Mouse (Mus musculus): Measurements from ENCODE around the gene Mlst8. TPM values are rescaled to one million over a fixed set of nuclear protein-coding genes. Genes with fewer than 3 reads are reported as not detected.
A peak's percentile ranks its signal among the peaks of the same experiment; 100 is the strongest.

Mlst8 gene
- 20.9 and 21.7 TPM in 2 replicates for polyA plus RNA-seq (2012; rRNA removed)

DNA sequence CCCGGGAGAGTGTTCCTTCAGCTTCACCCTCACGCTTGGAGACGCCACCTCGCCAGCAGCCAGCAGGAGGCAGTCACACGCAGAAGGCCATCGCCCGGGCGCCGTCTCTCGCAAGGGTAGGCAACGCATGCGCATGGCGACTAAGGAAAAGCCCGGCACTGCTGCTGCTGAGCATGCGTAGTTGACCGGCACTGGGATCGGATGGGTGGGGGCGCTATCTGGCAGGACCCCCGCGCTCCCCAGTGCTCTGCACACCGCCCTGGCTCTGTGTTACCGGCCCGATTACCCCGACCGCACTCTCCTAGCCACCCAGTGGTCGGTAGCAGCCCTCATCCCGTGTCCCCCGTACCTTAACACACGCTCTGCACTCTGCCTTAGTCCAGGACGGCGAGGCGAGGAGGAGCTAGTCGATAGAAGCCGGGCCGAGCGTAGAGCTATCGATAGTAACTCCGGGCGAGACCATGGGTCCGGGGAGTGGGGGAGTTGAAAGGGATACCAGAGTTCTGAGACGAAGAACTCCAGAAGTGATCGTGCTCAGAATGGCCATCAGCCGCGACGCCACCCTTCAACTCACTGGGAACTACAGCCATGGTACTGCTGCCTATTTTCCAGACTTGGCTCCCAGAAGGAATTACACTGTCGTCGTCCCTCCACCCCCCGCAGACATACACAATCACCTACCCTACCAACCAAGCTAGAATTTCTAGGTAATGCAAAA is at the start of gene Mlst8:
TSS of gene Mlst8 (minus strand) at position 416 of the 718 bp plus-strand sequence.
- DNase-seq (ENCODE audit: low spot score) = peak; percentile 95

DNA sequence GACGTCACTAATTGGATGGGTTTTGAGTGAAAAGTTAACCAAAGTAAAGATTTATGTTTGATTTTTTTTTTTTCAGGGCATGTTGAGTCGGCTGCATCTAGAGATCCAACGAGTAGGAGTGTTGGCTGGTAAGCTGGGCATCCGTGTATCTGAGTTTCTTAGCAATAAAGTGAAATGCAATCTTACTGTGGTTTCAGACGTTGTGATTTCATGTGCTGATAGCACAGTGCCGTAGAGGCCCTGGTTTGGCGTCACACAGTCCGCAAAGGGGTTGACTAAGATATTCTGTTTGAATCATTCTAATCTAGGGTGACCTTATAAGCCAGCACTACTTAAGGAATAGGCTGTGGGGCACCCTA is 49.7 kb upstream of the Mlst8 start:
- no peak for DNase-seq (ENCODE audit: low spot score)

DNA sequence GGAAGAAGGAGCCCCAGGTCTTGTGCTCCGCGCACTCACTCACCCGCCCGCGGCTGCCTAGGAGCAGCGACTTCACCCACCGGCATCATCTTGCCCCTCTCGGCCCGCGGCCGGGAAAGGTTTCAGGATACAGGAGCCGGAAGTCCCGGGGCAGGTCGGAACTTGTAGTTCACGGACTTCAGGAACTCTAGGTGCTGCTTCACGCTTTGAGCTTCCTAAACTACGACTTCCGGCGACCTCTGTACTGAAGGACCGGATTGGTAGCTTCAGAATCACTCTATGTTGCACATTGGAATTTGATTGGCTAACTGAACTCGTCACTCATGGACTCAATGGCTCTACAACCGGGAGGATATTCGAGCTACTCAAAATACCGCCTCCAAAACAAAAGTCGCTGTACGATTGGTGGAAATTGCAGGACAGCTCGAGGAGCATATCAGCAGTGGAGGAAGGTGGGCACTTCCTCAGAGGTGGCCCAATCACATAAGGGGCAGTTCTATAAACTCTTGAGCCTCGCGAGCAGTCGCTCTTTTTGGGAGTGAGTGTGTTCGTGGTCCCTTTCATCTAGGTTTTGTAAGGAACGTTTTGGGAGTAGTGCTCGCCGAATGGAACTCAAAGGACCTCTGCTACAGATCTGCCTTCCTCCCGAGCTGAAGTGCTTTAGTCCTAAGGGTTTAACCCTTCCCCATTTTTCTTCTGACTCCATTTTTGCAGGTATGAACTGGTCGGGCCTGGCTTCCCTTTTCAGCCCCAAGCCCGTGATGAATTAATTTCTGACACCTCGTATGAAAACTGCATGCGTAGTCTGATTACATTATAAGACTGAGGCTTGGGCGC is 49.1 kb upstream of the Mlst8 start, which contains the start of gene Traf7:
TSS of gene Traf7 (minus strand) at position 216 of the 837 bp plus-strand sequence.
- DNase-seq (ENCODE audit: low spot score) = peak; percentile 73

DNA sequence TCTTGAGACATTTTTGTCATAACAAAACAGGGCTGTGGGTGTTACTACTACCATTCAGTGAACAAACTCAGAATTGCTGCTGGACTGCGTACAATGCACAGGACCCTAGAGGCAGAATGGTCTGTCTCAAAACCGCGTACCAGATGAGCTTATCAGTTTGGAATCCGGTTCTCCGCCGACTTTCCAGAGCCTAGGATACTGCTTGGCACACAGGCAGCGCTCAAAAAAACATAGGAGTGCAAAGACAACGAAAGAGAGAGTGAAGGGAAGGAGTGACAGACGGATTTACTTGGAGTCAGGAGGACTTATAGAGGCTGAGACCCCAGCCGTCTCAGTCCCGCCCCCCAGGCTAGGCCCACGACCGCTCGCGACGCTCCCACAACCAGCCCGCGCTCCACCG is 48.4 kb upstream of the Mlst8 start:
- no peak for DNase-seq (ENCODE audit: low spot score)

DNA sequence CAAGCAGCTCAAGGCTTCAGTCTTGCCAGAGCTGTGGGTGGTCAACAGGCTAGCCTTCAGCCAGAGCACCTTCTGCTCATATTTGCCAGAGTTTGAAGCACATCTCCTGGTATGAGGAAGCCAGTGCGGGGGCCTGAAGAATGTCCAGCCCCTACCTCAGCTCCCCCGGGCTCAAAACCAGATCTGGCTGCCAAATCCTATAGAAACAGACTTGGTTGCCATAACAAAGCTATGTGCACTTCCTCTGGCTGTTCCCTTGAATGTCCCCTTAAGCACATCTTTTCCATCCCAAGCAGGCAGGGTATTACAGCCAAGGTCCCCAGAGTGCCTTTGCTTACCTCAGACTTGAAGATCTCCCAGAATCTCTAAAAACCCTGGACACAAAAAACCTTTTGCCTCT is 45.9 kb upstream of the Mlst8 start:
- no peak for DNase-seq (ENCODE audit: low spot score)

DNA sequence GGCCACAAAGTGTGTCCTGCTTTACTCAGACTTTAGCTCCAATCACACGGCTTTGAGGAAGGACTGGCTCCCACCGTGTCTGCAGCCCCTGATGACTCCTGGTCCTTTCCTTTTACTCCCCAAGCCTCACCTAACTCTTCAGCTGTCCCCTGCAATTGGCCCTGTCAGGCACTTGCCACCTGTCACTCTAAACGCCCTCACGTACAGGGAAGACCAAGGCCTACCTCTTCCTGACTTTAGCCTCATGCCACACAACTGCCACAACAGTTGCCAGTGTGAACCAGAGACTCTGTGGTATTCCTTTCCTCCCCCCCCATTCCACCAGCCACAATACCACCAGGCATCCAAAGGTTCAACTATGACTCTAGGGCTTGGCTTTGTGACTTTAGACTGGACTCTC is 41.6 kb upstream of the Mlst8 start:
- no peak for DNase-seq (ENCODE audit: low spot score)

DNA sequence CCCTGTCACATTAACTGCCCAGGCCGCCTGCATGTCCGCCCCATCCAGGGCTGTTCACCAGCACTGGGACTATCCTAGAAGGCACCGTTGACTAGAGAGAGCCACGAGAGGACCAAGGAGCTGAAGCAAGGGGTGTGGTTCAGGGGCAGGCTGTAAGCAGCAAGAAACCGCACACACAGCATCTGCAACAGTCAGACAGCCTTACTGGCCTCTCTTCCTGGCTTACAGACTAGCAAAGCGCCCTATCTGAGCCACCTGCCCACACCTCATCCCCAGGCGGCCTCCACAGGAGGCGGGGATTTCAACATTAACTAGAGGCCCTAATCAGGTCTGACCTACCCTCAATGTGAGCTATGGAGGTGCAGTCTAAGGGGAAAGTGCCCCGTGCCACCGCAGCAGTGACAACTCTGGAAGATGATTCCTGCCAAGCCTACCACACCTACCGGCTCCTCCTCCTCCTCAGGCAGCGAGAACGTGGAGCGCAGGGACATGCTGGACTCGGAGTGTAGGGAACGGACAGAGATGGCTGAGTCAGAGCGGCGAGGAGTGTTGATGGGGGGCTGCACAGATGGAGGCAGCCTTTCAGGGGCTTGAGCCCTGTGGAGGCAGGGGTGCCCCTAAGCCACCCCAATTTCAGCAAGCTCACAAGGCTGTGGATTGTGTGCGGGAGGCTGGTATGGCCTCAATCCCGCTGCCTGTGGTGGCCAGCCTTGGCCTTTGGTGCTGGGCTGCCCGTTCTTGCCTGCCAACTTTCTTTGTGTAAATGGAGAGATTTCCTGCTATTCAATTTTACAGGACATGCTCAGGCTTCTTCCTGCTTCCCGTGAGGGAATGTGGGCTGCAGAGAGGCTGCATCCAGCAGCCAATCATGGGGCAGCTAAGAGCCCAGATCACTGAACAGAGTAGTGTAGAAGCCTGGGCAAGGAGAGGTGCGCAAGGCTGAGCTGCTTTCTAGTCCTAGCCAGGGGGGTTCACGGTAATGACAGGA is 35.7 kb upstream of the Mlst8 start:
- DNase-seq (ENCODE audit: low spot score) = no peak

DNA sequence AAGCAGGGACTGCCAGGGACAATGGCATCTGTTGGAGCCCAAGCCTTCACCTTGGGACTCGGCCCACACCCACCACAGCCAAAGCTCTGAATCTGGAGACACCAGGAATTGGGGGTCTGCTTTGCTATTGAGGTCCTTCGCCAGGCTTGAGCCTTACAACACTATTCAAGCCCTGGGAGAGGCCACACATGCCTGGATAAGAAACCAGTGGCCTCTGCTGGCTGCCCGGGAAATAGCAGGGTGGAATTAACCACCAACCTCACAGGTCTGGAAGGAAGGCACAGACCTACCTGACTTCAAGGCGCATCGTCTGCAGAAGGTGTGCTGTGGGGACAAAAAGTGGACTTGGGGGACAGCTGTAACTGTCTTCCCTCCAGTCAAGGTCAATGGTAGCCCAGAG is 34.7 kb upstream of the Mlst8 start:
- DNase-seq (ENCODE audit: low spot score) = no peak

DNA sequence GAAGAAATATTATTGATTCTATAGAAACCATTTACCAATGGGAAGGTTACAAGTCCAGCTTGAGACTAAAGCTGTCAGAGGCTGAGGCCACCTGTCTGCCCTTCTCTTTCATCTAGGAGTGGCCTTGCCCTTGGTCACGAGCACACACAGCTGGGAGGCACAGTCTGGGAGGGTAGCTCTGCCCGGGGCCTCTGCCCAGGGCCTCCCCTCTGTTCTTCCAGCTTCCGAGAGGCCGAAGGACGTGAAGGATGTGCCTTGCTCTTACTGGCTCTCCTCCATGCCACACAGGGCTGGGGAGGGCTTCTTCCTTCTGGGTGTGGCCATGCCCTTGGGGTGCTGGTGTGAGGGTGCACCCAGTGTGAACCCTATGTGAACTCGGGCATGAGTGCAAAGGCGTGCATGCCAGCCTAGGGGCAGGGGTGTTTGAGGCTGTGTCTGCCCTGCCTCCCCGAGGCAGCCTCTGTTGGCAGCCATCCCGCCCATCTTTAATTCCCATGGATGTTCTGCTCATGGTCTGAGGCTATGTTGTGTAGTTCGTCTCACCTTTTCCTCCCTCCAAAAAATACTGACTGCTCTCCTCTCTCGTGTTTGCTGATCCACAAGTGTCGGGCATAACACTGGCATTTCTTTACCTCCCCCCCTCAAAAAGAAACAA is 29.1 kb upstream of the Mlst8 start:
- no peak for DNase-seq (ENCODE audit: low spot score)

DNA sequence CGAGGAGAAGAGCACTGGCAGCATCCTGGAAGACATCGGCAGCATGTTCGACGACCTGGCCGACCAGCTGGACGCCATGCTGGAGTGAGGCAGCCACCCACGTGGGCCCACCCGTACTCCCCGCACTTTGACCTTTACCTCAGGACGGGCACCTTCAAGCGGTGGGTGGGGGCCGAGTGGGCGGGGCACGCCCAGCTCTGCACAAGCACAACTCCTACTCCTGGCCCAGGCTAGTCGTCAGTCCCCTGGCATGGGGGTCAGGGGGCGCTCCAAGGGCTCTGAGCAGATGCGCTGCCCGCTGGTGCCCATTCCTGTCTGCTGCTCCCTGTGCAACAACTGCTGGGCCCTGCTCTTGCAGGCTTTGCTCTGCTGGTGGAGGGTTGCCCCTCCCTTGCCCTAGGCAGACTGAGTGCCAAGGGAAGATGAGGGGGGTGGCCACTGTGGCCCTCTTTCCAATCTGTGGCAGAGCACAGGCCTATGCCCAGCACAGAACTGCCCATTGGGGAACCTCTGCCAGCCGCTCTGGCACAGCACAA is 28.3 kb upstream of the Mlst8 start:
- DNase-seq (ENCODE audit: low spot score) = no peak

DNA sequence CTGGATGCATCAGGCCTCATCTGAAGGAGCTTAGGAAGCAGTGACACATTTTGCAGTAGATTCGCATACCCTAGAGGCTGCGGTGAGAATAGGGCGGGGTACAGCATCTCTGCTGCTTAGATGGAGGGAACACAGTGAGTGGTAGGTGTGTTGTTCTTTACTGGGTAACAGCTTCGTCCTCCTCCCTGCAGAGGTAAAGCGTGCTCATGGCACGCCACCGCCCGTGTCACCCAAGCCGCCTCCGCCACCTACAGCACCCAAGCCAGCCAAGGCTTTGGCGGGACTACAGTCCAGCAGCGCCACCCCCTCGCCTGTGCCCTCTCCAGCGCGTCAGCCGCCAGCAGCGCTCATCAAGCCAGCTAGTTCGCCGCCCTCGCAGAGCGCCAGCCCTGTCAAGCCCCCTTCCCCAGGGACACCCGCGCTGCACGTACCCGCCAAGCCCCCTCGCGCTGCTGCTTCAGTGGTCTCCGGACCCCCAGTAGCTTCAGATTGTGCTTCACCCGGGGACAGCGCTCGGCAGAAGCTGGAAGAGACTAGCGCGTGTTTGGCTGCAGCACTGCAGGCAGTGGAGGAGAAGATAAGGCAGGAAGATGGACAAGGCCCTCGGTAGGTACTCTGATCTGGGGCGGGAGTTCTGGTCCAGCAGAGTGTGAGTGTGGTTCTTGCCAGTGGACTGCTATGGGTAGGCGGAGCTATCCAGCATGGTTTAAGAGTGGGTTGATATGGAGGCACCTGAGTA is 27.6 kb upstream of the Mlst8 start:
- DNase-seq (ENCODE audit: low spot score) = no peak

DNA sequence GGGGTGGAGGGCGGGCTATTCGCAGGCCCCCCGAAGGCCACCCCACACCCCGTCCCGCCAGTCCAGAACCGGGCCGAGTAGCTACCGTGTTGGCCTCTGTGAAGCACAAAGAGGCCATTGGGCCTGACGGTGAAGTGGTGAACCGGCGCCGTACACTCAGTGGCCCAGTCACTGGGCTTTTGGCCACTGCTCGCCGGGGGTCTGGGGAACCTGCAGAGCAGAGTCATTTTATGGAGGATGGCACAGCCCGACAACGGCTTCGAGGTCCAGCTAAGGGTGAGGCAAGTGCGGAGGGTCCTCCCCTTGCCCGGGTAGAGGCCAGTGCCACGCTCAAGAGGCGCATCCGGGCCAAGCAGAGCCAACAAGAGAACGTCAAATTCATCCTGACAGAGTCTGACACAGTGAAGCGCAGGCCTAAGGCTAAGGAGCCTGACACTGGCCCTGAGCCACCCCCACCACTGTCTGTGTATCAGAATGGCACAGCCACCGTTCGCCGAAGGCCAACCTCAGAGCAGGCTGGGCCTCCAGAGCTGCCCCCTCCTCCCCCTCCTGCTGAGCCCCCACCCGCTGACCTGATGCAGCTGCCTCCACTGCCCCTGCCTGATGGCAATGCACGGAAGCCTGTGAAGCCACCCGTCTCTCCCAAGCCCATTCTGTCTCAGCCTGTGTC is 26.5 kb upstream of the Mlst8 start:
- no peak for DNase-seq (ENCODE audit: low spot score)

DNA sequence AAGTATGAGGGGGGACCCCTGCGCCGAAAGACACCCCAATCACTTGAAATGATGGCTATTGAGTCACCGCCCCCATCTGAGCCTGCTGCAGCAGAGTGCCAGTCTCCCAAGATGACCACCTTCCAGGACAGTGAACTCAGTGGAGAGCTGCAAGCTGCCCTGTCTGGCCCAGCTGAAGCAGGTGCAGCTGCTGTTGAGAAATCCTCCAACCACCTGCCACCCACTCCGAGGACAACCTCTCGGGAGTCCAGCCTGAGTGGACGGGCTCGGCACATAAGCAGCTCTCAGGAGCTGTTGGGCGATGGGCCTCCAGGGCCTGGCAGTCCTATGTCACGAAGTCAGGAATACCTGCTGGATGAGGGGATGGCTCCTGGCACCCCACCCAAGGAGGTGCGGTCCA is 25.2 kb upstream of the Mlst8 start:
- DNase-seq (ENCODE audit: low spot score) = no peak

DNA sequence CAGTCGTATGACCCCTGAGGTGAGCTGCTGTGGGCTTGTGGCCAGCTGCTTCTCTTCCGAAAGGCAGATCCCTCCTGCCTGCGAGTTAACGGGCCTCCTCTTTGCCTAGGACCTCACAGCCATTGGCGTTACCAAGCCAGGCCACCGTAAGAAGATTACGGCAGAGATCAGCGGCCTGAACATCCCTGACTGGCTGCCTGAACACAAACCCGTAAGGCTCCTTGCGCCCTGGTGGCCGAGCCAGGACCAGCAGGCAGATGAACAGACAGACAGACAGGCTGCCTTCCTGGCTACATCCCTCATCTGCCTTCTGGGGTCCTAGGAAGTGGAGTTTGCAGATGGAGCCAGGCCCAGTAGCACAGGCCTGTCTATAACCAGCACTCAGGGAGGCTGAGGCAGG is 23.3 kb upstream of the Mlst8 start:
- DNase-seq (ENCODE audit: low spot score) = no peak

DNA sequence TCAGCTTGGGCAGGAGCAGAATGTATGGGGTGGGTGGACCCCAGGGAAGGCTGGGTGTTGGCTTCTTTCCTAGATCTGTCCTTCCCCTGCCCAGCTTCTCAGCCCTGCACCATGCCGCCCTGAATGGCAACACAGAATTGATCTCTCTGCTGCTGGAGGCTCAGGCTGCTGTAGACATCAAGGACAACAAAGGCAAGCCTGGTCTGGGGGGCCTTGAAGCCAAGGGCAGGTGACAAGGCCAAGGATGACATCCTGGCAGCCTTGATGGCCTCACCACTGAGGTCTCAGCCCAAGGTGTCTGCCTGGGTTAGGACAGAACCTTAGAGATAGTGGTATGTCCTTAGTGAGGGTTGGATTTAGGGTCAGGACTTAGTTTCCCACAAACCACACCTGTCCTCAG is 17.1 kb upstream of the Mlst8 start:
- DNase-seq (ENCODE audit: low spot score) = no peak

DNA sequence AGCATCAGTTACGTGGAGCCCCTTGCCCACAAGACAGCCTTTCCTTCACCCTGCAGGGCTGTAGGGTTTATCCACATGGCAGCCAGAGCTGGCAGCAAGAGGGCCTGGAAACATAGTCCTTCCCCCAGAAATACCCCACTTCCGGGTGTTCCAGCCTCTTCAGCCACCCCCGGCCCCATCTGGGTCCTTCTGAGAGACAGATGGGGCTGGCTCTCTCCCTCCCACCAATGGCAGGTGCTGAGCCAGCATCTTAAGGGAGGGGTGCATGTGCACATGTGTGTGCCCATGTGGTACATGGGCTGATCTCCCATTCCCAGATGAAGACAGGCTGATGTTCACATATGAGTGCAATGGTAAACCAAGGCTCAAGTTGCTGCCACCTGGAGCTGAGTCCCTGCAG is 16.6 kb upstream of the Mlst8 start:
- DNase-seq (ENCODE audit: low spot score) = no peak

DNA sequence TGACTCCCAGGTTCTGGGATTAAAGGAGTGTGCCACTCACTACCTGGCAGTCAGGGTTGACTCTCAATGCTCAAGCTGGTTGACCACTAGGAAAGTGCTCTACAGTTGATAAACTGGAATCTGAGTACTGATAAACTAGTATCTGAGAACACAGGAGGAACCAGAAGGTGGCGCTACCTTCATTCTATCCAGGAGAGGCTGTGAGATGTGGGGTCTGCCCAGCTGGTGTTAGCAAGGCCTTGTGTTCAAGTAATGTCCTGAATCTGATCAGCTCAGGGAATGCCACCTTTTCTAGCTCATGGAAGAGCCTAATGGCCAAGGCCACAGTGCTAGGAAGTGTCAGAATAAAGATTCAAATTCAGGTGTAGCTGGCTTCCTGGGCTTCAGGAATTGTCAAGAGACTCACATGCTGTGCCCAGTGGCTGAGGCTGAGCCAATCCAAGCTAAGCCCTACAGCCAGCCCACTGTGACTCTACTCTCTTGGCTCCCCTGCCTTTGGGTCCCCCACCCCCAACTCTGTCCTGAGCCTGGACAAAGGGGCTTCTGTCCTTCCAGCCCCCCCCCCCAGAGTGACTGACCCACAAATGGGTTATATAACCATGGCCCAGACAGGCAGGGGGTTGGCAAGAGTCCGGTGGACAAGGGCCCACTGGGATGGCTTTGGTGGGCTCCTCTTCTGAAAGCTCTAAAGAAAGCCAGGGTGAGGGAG is 15.9 kb upstream of the Mlst8 start:
- no peak for DNase-seq (ENCODE audit: low spot score)

DNA sequence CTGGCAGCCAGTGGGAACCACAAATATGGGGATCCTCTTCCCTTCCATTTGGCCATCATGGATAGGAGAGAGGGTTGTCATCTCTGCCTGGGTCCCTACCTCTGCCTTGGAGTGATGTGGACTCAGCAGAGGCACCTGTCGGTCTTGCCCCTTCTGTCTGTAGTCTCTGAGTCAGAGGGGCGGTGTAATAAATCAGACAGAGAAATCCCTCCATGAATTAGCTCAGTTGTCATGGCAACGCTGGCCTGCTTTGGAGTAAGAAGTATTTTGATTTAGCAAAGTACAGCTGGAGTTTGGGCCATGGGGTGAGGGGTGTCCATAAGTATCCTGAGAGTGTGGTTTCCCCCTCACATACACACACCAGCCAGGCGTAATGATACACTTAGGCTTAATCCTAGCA is 11.5 kb upstream of the Mlst8 start:
- no peak for DNase-seq (ENCODE audit: low spot score)

DNA sequence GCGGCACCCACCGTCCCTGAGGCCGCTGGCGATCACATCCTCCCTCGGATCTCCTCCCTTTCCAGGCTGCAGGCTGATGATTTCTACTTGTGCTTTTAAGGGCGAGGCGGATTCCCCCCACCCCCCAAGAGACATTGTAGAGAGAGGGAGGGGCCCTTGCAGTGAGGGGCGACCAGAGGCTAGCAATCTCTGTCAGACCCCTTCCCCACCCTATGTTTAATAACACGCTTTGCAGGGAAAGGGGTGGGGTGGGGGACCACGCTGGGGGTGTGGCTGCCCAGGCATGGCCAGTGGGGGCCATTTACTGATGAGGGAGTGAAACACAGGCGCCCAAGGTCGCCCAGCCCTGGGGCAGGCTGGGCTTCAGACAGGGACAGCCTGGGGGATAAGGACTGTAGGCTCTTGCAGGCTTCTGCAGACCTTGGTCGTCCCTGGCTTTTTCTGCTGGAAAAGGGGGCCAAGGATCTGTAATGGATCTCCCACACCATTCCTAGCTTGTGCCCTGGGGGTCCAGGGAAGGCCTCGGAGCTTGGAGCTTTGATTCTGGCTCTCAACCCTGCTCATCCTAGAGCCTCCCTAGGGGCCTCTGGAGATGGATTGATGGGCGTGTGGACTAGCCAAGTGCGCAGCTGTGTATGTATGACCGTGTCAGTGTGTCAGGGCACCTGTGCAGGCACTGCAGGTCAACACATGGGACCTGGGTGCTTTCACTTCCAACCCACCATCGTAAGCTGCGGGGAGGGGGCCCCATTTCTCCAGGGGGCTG is 10.6 kb upstream of the Mlst8 start:
- no peak for DNase-seq (ENCODE audit: low spot score)
